Mouse (Mus musculus): Measurements from ENCODE around the gene Jagn1. TPM values are rescaled to one million over a fixed set of nuclear protein-coding genes. Genes with fewer than 3 reads are reported as not detected.

Gene Jagn1
- polyA plus RNA-seq, 1 experiment from 2014 or later: 93.2 TPM

- whole genome bisulfite sequencing: 48% methylated on average over 10 of the region's 10 CpGs
Observed at GRCm38 (mm10) chr6:113457952-113458534, 15.7 kb downstream of the Jagn1 start, which contains the start of gene Il17re. Il17re (plus strand) TSS chr6:113458484.

DNA sequence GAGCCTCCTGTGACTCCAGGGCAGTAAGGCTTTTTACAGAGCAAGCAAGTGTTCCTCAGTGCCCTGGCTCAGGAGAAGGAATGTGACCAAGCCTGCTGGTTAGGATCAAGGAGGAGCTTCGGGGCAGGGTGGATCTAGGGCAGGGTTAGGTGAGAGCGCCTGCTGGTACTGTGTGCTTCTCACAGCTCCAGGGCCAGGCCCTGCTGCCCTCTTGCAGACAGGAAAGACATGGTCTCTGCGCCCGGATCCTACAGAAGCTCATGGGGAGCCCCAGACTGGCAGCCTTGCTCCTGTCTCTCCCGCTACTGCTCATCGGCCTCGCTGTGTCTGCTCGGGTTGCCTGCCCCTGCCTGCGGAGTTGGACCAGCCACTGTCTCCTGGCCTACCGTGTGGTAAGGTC is 16.3 kb downstream of the Jagn1 start:
- Histone ChIP-seq H3K36me3 (no peaks in the 10 kb centered on the region), H3K4me2 (peak overlapping the region; percentile 39), H3K4me3 (peak overlapping the region; percentile 10; the same call in 1 of the 2 replicates), H3K9me3 (no peaks in the 10 kb centered on the region), H3K27me3 (no peaks in the 10 kb centered on the region), H3K27ac (no peak overlapping the region), H3K9ac (peak overlapping the region; percentile 52; the same call in 1 of the 2 replicates), H3K4me1 (no peaks in the 10 kb centered on the region)
- peak; percentile 82 for ATAC-seq (ENCODE audit: insufficient number of reproducible peaks, insufficient read depth, low FRiP score, low TSS enrichment, low read depth)
- 62% methylated on average over 10 of the region's 10 CpGs for WGBS

More at GRCm38 (mm10) chr6:113457952-113458534, 15.7 kb downstream of the Jagn1 start, which contains the start of gene Il17re:
- Histone ChIP-seq H3K9ac (peak within 1 kb of the TSS; percentile 52; the same call in 1 of the 2 replicates), H3K4me3 (peak within 1 kb of the TSS; percentile 10; the same call in 1 of the 2 replicates), H3K9me3 (no peaks in the 10 kb centered on the region), H3K4me2 (peak within 1 kb of the TSS; percentile 39), H3K36me3 (no peaks in the 10 kb centered on the region), H3K27ac (no peak within 1 kb of the TSS), H3K27me3 (no peaks in the 10 kb centered on the region), H3K4me1 (no peaks in the 10 kb centered on the region)
- no peak for ATAC-seq (ENCODE audit: insufficient number of reproducible peaks, insufficient read depth, low FRiP score, low TSS enrichment, low read depth)

GRCm38 (mm10) chr6:113464040-113464439 is 21.7 kb downstream of the Jagn1 start:
- no peaks in the 10 kb centered on the region for H3K36me3 ChIP-seq
- H3K9ac ChIP-seq: no peak overlapping the region
- H3K27me3 ChIP-seq: peaks cover 15% of the 10 kb centered on the region
- H3K27ac ChIP-seq: no peak overlapping the region
- H3K4me1 ChIP-seq: peaks cover 5% of the 10 kb centered on the region; the same call in 1 of the 2 replicates
- ATAC-seq (ENCODE audit: insufficient number of reproducible peaks, insufficient read depth, low FRiP score, low TSS enrichment, low read depth): no peak
- H3K4me2 ChIP-seq: no peak overlapping the region
- no peak overlapping the region for H3K4me3 ChIP-seq
- WGBS: 68% methylated on average over 7 of the region's 7 CpGs
- no peaks in the 10 kb centered on the region for H3K9me3 ChIP-seq

GRCm38 (mm10) chr6:113465602-113466001 is 23.2 kb downstream of the Jagn1 start:
- Histone ChIP-seq H3K27ac (no peak overlapping the region), H3K9ac (no peak overlapping the region), H3K4me2 (no peak overlapping the region), H3K4me3 (no peak overlapping the region), H3K9me3 (no peaks in the 10 kb centered on the region), H3K36me3 (no peaks in the 10 kb centered on the region), H3K4me1 (peaks cover 15% of the 10 kb centered on the region), H3K27me3 (peaks cover 31% of the 10 kb centered on the region)
- 57% methylated on average over 5 of the region's 5 CpGs for WGBS
- no peak for ATAC-seq (ENCODE audit: insufficient number of reproducible peaks, insufficient read depth, low FRiP score, low TSS enrichment, low read depth)

- Histone ChIP-seq H3K27me3 (peaks cover 52% of the 10 kb centered on the region), H3K4me3 (no peak overlapping the region), H3K4me2 (peak overlapping the region; percentile 75), H3K27ac (no peak overlapping the region), H3K36me3 (no peaks in the 10 kb centered on the region), H3K9ac (peak overlapping the region; percentile 36; the same call in 1 of the 2 replicates), H3K9me3 (no peaks in the 10 kb centered on the region), H3K4me1 (peaks cover 25% of the 10 kb centered on the region)
- no peak for ATAC-seq (ENCODE audit: insufficient number of reproducible peaks, insufficient read depth, low FRiP score, low TSS enrichment, low read depth)
- 65% methylated on average over 3 of the region's 3 CpGs for WGBS
Observed at GRCm38 (mm10) chr6:113468512-113468911, 26.1 kb downstream of the Jagn1 start.

GRCm38 (mm10) chr6:113469021-113469420 is 26.7 kb downstream of the Jagn1 start:
- 7% methylated on average over 9 of the region's 9 CpGs for WGBS
- no peak overlapping the region for H3K27ac ChIP-seq
- H3K4me3 ChIP-seq: peak overlapping the region; percentile 43
- no peaks in the 10 kb centered on the region for H3K9me3 ChIP-seq
- H3K4me1 ChIP-seq: peaks cover 25% of the 10 kb centered on the region
- peak overlapping the region; percentile 68; the same call in 1 of the 2 replicates for H3K9ac ChIP-seq
- no peak for ATAC-seq (ENCODE audit: insufficient number of reproducible peaks, insufficient read depth, low FRiP score, low TSS enrichment, low read depth)
- no peaks in the 10 kb centered on the region for H3K36me3 ChIP-seq
- peaks cover 52% of the 10 kb centered on the region for H3K27me3 ChIP-seq
- peak overlapping the region; percentile 75 for H3K4me2 ChIP-seq

GRCm38 (mm10) chr6:113469432-113469831 is 27.1 kb downstream of the Jagn1 start:
- WGBS: under 1% methylated on average over 31 of the region's 31 CpGs
- Histone ChIP-seq H3K27me3 (peaks cover 51% of the 10 kb centered on the region), H3K9ac (peak overlapping the region; percentile 68), H3K4me1 (peaks cover 25% of the 10 kb centered on the region), H3K9me3 (no peaks in the 10 kb centered on the region), H3K4me2 (peak overlapping the region; percentile 75), H3K4me3 (peak overlapping the region; percentile 43), H3K36me3 (no peaks in the 10 kb centered on the region), H3K27ac (no peak overlapping the region)
- ATAC-seq (ENCODE audit: insufficient number of reproducible peaks, insufficient read depth, low FRiP score, low TSS enrichment, low read depth): no peak

DNA sequence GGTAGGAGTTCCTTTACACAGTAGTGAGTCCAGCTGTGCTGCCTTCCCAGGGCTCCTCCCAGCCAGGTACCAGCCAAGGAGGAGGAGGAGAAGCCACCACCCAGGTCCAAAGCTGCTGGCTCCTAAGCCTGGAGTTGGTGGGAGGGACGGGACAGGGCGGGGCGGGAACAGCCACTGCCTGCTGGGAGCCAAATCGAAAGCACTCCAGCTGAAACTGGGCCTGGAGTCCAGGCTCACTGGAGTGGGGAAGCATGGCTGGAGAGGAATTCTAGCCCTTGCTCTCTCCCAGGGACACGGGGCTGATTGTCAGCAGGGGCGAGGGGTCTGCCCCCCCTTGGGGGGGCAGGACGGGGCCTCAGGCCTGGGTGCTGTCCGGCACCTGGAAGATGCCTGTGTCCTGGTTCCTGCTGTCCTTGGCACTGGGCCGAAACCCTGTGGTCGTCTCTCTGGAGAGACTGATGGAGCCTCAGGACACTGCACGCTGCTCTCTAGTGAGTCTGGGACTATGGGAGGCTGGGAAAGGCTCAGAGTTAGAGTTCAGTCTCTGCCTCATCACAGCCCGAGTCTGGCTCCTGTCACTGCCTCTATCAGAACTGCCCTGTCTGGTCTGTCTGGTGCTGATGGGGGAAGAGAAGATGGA is 29.0 kb downstream of the Jagn1 start, which contains the start of gene Il17rc:
Gene Il17rc (plus strand): TSS at position 131 of the 640 bp plus-strand sequence.
- Histone ChIP-seq H3K4me1 (peaks cover 25% of the 10 kb centered on the region), H3K9me3 (no peaks in the 10 kb centered on the region), H3K36me3 (no peaks in the 10 kb centered on the region)

DNA sequence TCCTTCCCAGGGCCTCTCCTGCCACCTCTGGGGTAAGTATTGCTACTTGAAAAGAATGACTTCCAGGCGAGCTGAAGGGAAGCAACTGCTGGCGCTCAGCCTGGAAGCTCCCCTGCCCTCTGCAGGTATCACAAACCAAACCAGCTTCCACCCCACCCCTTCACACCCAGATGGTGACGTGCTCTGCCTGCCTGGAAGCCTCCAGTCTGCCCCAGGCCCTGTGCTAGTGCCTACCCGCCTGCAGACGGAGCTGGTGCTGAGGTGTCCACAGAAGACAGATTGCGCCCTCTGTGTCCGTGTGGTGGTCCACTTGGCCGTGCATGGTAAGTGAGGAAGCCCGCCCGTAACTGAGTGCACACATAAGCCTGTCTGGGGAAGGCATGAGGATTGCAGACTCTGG is 29.7 kb downstream of the Jagn1 start:
- peak overlapping the region; percentile 53; the same call in 1 of the 2 replicates for H3K4me2 ChIP-seq
- ATAC-seq (ENCODE audit: insufficient number of reproducible peaks, insufficient read depth, low FRiP score, low TSS enrichment, low read depth): no peak
- peaks cover 25% of the 10 kb centered on the region for H3K4me1 ChIP-seq
- H3K9me3 ChIP-seq: no peaks in the 10 kb centered on the region
- no peaks in the 10 kb centered on the region for H3K36me3 ChIP-seq
- WGBS: 56% methylated on average over 10 of the region's 10 CpGs
- H3K27ac ChIP-seq: no peak overlapping the region
- H3K4me3 ChIP-seq: no peak overlapping the region
- peak overlapping the region; percentile 66; the same call in 1 of the 2 replicates for H3K9ac ChIP-seq
- H3K27me3 ChIP-seq: peaks cover 51% of the 10 kb centered on the region

More for the DNA sequence above, 29.0 kb downstream of the Jagn1 start, which contains the start of gene Il17rc:
- Histone ChIP-seq H3K9ac (peak within 1 kb of the TSS; percentile 66), H3K27ac (no peak within 1 kb of the TSS; the same call in 1 of the 2 replicates), H3K27me3 (peaks cover 47% of the 10 kb centered on the region), H3K4me2 (peak within 1 kb of the TSS; percentile 53), H3K4me3 (peak within 1 kb of the TSS; percentile 24)
- no peak for ATAC-seq (ENCODE audit: insufficient number of reproducible peaks, insufficient read depth, low FRiP score, low TSS enrichment, low read depth)
- 18% methylated on average over 12 of the region's 12 CpGs for WGBS

- no peak overlapping the region for H3K27ac ChIP-seq
- H3K9me3 ChIP-seq: no peaks in the 10 kb centered on the region
- H3K4me1 ChIP-seq: peaks cover 25% of the 10 kb centered on the region
- WGBS: 76% methylated on average over 2 of the region's 2 CpGs
- H3K36me3 ChIP-seq: no peaks in the 10 kb centered on the region
- no peak overlapping the region for H3K4me2 ChIP-seq
- no peak overlapping the region for H3K9ac ChIP-seq
- H3K4me3 ChIP-seq: no peak overlapping the region
- ATAC-seq (ENCODE audit: insufficient number of reproducible peaks, insufficient read depth, low FRiP score, low TSS enrichment, low read depth): no peak
- H3K27me3 ChIP-seq: peaks cover 51% of the 10 kb centered on the region
Observed at GRCm38 (mm10) chr6:113473246-113473645, 30.9 kb downstream of the Jagn1 start.

GRCm38 (mm10) chr6:113473715-113474114 is 31.3 kb downstream of the Jagn1 start:
- H3K27ac ChIP-seq: no peak overlapping the region
- no peak overlapping the region for H3K4me3 ChIP-seq
- H3K4me1 ChIP-seq: peaks cover 23% of the 10 kb centered on the region
- H3K27me3 ChIP-seq: peaks cover 52% of the 10 kb centered on the region
- WGBS: 70% methylated on average over 6 of the region's 6 CpGs
- no peaks in the 10 kb centered on the region for H3K9me3 ChIP-seq
- H3K9ac ChIP-seq: no peak overlapping the region
- no peaks in the 10 kb centered on the region for H3K36me3 ChIP-seq
- ATAC-seq (ENCODE audit: insufficient number of reproducible peaks, insufficient read depth, low FRiP score, low TSS enrichment, low read depth): no peak
- no peak overlapping the region for H3K4me2 ChIP-seq

Measured in embryonic facial prominence, embryonic 13.5 days (tissue).